Mouse (Mus musculus) kidney, adult 2 months (tissue): ENCODE results near the gene Gm6763.
"Not testable (repeated sequence)": the region's sequence is repeated elsewhere in the genome, so short reads cannot be mapped to it uniquely, and the experiment has no call there.

Source experiments
- CTCF ChIP-seq: fragments of 200-500 bp; conservative IDR thresholded peaks from 2 replicates; pipeline ENCODE4 v1.5.1; 2011; ENCODE audit warnings: low read depth, mild to moderate bottlenecking, control low read depth, low read length, moderate library complexity, mixed read lengths; ENCODE audit not compliant: insufficient read depth, insufficient read length
- POLR2A ChIP-seq: fragments of 200-500 bp; IDR thresholded peaks from one replicate; pipeline ENCODE4 v1.6.1; 2011; ENCODE audit warnings: low read depth, low read length, control low read depth

DNA sequence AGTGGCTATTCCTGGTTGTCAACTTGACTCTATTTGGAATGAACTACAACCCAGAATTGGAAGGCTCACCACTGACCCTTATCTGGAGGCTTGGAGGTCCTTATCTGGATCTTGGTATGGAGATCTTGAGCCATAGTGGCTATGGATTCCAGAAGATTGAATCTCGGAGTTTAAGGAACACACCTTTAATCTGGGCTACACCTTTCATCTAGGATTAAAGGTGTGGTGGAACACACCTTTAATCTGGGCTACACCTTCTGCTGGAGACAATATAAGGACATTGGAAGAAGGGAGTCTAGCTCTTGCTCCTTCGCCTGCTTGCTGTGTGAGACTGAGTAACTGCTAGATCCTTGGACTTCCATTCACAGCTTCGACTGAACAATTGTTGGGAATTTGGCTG lies 25.4 kb downstream of the Gm6763 start, which contains the start of gene Gm21312:
- TF ChIP-seq CTCF, POLR2A: not testable (repeated sequence)
